Mouse (Mus musculus): ENCODE data around the gene Adam11. TPM values are rescaled to one million over a fixed set of nuclear protein-coding genes. Genes with fewer than 3 reads are reported as not detected.
"Not testable (repeated sequence)": the region's sequence is repeated elsewhere in the genome, so short reads cannot be mapped to it uniquely, and the experiment has no call there.

The Adam11 gene
- polyA plus RNA-seq (2015; fragmentation: Nextera tagmentation; extraction: Ambion mirVana): 32.2 and 34.9 TPM in 2 replicates

DNA sequence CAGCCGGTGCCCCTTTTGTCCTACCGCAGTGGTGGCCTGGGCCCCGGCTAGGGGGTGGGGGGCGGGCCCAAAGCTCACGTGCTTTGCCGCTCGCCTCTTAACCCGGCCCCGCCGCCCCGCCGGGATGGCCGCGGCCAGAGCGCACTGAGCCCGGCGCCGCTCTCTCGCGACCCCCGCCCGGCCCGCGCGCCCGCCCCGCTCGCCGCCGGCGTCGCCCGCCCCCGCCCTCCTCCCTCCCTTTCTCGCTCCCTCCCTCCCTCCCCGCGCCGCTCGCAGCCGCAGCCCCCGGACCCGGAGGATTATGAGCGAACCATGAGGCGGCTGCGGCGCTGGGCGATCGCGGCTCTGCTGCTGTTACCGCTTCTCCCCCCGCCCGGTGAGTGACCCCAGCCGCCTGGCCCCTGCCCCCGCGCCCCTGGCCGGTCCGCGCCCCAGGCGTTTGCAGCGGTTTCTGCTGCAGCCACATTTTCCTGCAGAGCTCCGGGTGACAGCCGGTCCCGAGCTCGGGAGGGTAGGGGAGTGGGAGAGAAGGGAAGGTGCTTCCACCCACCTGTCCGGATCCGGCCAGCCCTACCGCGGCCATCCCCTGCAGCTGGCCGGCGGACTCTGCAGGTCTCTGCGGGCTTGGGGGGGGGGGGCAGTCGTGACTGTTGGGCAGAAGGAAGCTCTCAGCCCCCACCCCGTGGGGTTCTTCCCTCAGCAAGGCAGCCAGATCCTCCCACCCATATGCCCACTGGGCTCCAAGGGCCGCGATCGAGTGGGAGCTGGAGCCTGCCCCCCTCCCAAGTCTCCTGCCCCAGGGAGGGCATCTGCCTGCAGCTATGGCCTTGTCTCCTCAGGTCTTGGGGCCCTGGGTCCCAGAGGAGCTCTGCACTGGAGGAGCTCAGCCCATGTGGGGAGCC, at the start of gene Adam11:
Gene Adam11, plus strand, starts transcription at position 131 of the 902 bp plus-strand sequence.
- H3K4me1 ChIP-seq (ENCODE audit: control insufficient read depth, insufficient read depth, low read length): peaks cover 13% of the 10 kb centered on the region
- ATAC-seq: peak; percentile 53
- H3K9me3 ChIP-seq (replicated peaks; ENCODE audit: control insufficient read depth, low read length, poor library complexity, severe bottlenecking): no peaks in the 10 kb centered on the region
- WGBS: under 1% methylated on average over 36 of the region's 76 CpGs
- H3K4me2 ChIP-seq (ENCODE audit: low read length): peak within 1 kb of the TSS; percentile 80
- no peaks in the 10 kb centered on the region for H3K27me3 ChIP-seq (ENCODE audit: control insufficient read depth, insufficient read depth, low read depth, low read length)
- no peaks in the 10 kb centered on the region for H3K36me3 ChIP-seq (ENCODE audit: control insufficient read depth, insufficient read depth, low read length)
- H3K9ac ChIP-seq (ENCODE audit: low read depth, low read length): peak within 1 kb of the TSS; percentile 85
- peak within 1 kb of the TSS; percentile 72 for H3K4me3 ChIP-seq (ENCODE audit: low read depth, low read length)
- peak within 1 kb of the TSS; percentile 69 for H3K27ac ChIP-seq (ENCODE audit: low read length)

DNA sequence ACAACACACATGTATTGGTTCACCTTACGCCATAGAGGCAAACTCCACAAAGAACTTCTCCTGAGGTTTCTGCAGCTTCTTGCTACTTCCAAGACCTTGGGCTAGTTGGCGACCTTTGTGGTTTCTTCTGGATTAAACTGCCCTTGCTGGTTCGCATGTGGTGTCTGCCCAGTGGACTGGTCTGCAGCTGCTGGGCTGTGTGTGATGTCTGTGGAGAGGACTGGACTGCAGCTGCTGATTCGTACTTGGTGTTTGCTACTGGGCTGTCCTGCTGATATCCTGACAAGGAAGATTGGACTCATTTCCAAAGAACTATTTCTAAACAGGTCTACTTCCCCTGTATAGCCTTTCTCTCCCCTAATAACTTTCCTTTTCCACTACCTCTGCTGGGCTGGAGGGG, 48.8 kb upstream of the Adam11 start:
- H3K36me3 ChIP-seq (ENCODE audit: control insufficient read depth, insufficient read depth, low read length): no peaks in the 10 kb centered on the region

DNA sequence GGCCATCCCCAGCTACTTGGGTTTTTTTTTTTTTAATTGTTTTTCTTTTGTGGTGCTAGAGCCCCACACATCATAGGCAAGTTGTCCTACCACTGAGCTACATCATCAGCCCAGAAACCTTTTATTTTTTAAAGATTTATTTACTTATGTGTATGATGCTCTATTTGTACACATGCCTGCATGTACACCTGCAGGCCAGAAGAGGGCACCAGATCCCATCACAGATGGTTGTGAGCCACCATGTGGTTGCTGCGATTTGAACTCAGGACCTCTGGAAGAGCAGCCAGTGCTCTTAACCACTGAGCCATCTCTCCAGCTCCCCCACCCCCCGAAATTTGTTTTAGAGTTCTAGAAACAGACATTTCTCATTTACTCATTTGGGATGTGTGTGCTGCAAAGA, 46.7 kb upstream of the Adam11 start:
- 86% methylated on average over 2 of the region's 2 CpGs for WGBS
- not testable (repeated sequence) for H3K27ac ChIP-seq (ENCODE audit: low read length); H3K27me3 ChIP-seq (ENCODE audit: control insufficient read depth, insufficient read depth, low read depth, low read length); H3K9me3 ChIP-seq (replicated peaks; ENCODE audit: control insufficient read depth, low read length, poor library complexity, severe bottlenecking); H3K36me3 ChIP-seq (ENCODE audit: control insufficient read depth, insufficient read depth, low read length); H3K4me1 ChIP-seq (ENCODE audit: control insufficient read depth, insufficient read depth, low read length); H3K4me2 ChIP-seq (ENCODE audit: low read length); H3K9ac ChIP-seq (ENCODE audit: low read depth, low read length); ATAC-seq; H3K4me3 ChIP-seq (ENCODE audit: low read depth, low read length)

More for the DNA sequence above, 48.8 kb upstream of the Adam11 start:
- no peak for ATAC-seq
- Histone ChIP-seq H3K4me3 (ENCODE audit: low read depth, low read length) (no peak overlapping the region), H3K4me2 (ENCODE audit: low read length) (no peak overlapping the region), H3K9ac (ENCODE audit: low read depth, low read length) (no peak overlapping the region), H3K27ac (ENCODE audit: low read length) (no peak overlapping the region), H3K27me3 (ENCODE audit: control insufficient read depth, insufficient read depth, low read depth, low read length) (no peaks in the 10 kb centered on the region), H3K9me3 (replicated peaks; ENCODE audit: control insufficient read depth, low read length, poor library complexity, severe bottlenecking) (0 out of 2 replicates have a peak, but pooled peaks cover 3% of the 10 kb centered on the region), H3K4me1 (ENCODE audit: control insufficient read depth, insufficient read depth, low read length) (no peaks in the 10 kb centered on the region)
- WGBS: 97% methylated on average over 4 of the region's 4 CpGs

DNA sequence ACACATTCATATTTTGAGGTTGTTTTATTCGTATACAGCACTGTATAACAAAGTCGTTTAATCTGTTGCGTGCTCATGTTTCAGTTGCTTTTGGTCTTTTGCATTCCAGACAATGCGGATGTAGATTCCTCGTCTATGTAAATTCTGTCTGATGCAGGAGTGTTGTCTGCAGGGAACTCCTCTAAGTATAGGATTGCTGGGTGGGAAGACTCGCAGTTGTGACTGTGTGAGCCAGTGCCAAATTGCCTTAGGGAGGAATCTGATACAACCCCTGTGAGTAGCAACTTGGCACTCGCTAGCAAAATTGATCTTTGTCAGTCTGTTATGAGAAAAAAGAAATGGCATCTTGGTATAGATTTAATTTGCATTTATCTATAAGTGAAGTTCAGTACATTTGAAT, 45.1 kb upstream of the Adam11 start:
- 0 out of 2 replicates have a peak, but pooled peaks cover 4% of the 10 kb centered on the region for H3K9me3 ChIP-seq (replicated peaks; ENCODE audit: control insufficient read depth, low read length, poor library complexity, severe bottlenecking)
- WGBS: 81% methylated on average over 7 of the region's 7 CpGs
- H3K27ac ChIP-seq (ENCODE audit: low read length): no peak overlapping the region
- H3K4me1 ChIP-seq (ENCODE audit: control insufficient read depth, insufficient read depth, low read length): no peaks in the 10 kb centered on the region
- H3K36me3 ChIP-seq (ENCODE audit: control insufficient read depth, insufficient read depth, low read length): no peaks in the 10 kb centered on the region
- no peaks in the 10 kb centered on the region for H3K27me3 ChIP-seq (ENCODE audit: control insufficient read depth, insufficient read depth, low read depth, low read length)
- H3K9ac ChIP-seq (ENCODE audit: low read depth, low read length): no peak overlapping the region
- H3K4me3 ChIP-seq (ENCODE audit: low read depth, low read length): no peak overlapping the region
- no peak overlapping the region for H3K4me2 ChIP-seq (ENCODE audit: low read length)
- no peak for ATAC-seq

DNA sequence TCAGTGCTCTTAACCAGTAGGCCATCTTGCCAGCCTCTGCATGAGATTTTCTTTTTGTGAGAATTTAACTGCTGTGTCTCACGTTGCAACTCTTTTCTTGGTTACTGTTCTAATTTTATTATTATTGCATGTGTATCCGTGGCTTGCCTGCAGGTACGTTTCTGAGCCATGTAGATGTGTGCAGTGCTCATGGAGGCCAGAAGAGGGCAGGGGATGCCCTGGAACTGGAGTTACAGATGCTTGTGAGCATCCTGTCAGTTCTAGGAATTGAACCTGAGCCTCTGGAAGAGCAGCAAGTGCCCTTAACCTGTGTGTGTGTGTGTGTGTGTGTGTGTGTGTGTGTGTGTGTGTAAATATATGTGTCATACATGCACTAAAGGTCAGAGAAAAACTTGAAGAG, 35.7 kb upstream of the Adam11 start:
- Histone ChIP-seq H3K4me3 (ENCODE audit: low read depth, low read length) (no peak overlapping the region), H3K4me1 (ENCODE audit: control insufficient read depth, insufficient read depth, low read length) (no peaks in the 10 kb centered on the region), H3K9me3 (replicated peaks; ENCODE audit: control insufficient read depth, low read length, poor library complexity, severe bottlenecking) (no peaks in the 10 kb centered on the region), H3K4me2 (ENCODE audit: low read length) (no peak overlapping the region), H3K27ac (ENCODE audit: low read length) (no peak overlapping the region), H3K36me3 (ENCODE audit: control insufficient read depth, insufficient read depth, low read length) (no peaks in the 10 kb centered on the region), H3K27me3 (ENCODE audit: control insufficient read depth, insufficient read depth, low read depth, low read length) (no peaks in the 10 kb centered on the region), H3K9ac (ENCODE audit: low read depth, low read length) (no peak overlapping the region)
- WGBS: 40% methylated on average over 3 of the region's 3 CpGs
- ATAC-seq: no peak

DNA sequence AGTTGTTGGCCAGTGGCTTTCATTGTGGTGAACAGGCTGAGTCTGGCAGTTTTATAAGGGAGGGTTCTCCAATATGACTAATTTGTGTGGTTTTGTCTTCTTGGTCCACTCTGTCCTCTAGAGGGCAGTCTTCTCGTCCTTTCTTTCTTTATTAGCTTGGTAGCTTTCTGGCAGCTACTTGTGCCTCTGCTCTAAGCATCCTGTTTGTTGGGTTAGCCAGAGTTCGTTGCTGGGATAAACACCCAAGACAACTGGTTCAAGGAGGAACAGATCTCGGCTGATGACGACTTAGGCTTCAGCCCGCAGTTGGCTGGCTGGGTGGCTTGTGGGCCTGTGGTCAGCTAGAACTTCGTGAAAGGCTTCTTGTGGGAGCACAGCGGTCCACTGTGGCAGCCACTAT, 32.6 kb upstream of the Adam11 start:
- ATAC-seq: no peak
- Histone ChIP-seq H3K4me2 (ENCODE audit: low read length) (no peak overlapping the region), H3K36me3 (ENCODE audit: control insufficient read depth, insufficient read depth, low read length) (no peaks in the 10 kb centered on the region), H3K4me1 (ENCODE audit: control insufficient read depth, insufficient read depth, low read length) (no peaks in the 10 kb centered on the region), H3K27me3 (ENCODE audit: control insufficient read depth, insufficient read depth, low read depth, low read length) (no peaks in the 10 kb centered on the region), H3K4me3 (ENCODE audit: low read depth, low read length) (no peak overlapping the region), H3K9ac (ENCODE audit: low read depth, low read length) (no peak overlapping the region), H3K9me3 (replicated peaks; ENCODE audit: control insufficient read depth, low read length, poor library complexity, severe bottlenecking) (no peaks in the 10 kb centered on the region), H3K27ac (ENCODE audit: low read length) (no peak overlapping the region)
- WGBS: 38% methylated on average over 7 of the region's 7 CpGs

DNA sequence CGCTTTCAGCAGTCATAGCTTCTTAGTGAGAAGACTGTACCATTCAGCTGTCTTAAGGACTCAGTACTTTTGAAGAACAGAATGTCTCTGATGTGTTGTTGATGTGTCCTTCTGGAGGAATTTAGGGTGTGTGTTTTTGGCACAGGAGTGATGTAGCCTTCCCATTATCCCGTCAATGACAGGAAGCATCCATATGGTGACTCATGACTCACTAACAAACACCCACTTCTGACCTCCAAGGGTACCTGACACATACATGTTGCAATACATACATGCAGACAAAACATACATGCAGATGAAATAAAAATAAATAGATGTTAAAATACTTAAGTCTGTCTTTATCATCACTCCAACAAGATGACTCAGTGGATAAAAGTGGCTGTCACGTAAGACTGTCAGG, 31.4 kb upstream of the Adam11 start:
- Histone ChIP-seq H3K9me3 (replicated peaks; ENCODE audit: control insufficient read depth, low read length, poor library complexity, severe bottlenecking) (no peaks in the 10 kb centered on the region), H3K9ac (ENCODE audit: low read depth, low read length) (no peak overlapping the region), H3K27me3 (ENCODE audit: control insufficient read depth, insufficient read depth, low read depth, low read length) (no peaks in the 10 kb centered on the region), H3K4me3 (ENCODE audit: low read depth, low read length) (no peak overlapping the region), H3K36me3 (ENCODE audit: control insufficient read depth, insufficient read depth, low read length) (no peaks in the 10 kb centered on the region), H3K4me2 (ENCODE audit: low read length) (no peak overlapping the region), H3K4me1 (ENCODE audit: control insufficient read depth, insufficient read depth, low read length) (no peaks in the 10 kb centered on the region), H3K27ac (ENCODE audit: low read length) (no peak overlapping the region)
- WGBS: 85% methylated on average over 3 of the region's 3 CpGs
- ATAC-seq: no peak

DNA sequence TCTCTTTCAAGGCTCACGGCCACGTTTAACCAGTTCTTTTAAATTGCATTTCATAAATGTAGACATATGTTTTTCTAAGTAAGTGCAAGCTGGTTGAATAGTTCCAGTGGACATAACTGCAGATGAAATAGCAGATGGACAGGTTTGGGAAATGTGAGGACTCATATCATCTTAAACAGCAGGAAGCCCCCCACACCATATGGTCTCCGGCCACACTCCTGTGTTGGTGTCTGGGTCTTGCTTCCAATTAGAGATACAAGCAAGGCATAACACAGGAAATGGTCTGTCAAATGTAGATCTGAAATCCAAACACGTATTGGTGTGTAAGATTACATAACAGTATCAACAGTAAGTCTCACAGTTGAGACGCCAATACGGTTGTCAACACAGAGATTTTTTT, 29.9 kb upstream of the Adam11 start:
- Histone ChIP-seq H3K27ac (ENCODE audit: low read length) (no peak overlapping the region), H3K4me1 (ENCODE audit: control insufficient read depth, insufficient read depth, low read length) (no peaks in the 10 kb centered on the region), H3K9ac (ENCODE audit: low read depth, low read length) (no peak overlapping the region), H3K4me3 (ENCODE audit: low read depth, low read length) (no peak overlapping the region), H3K4me2 (ENCODE audit: low read length) (no peak overlapping the region), H3K27me3 (ENCODE audit: control insufficient read depth, insufficient read depth, low read depth, low read length) (no peaks in the 10 kb centered on the region), H3K36me3 (ENCODE audit: control insufficient read depth, insufficient read depth, low read length) (no peaks in the 10 kb centered on the region), H3K9me3 (replicated peaks; ENCODE audit: control insufficient read depth, low read length, poor library complexity, severe bottlenecking) (no peaks in the 10 kb centered on the region)
- 88% methylated on average over 6 of the region's 6 CpGs for WGBS
- ATAC-seq: no peak

DNA sequence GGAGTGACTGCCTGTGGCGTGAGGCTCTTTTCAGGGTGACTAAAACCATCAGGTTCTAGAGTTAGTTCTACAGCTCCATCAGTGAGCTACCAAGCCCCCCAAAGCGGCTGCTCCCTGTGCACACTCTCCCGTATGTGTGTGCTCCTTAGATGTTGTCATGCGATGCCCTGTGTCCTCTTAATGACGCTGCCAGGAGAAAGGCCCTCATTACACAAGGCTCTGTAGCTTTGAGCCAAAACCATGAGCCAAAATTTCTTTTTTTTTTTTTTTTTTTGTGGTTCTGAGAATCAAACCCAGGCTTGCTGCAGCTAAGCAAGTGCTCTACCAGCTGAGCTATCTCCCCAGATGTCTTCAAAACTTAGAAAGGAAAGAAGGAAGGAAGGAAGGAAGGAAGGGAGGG, 28.1 kb upstream of the Adam11 start:
- Histone ChIP-seq H3K27me3 (ENCODE audit: control insufficient read depth, insufficient read depth, low read depth, low read length) (no peaks in the 10 kb centered on the region), H3K27ac (ENCODE audit: low read length) (no peak overlapping the region), H3K4me3 (ENCODE audit: low read depth, low read length) (no peak overlapping the region), H3K9me3 (replicated peaks; ENCODE audit: control insufficient read depth, low read length, poor library complexity, severe bottlenecking) (no peaks in the 10 kb centered on the region), H3K36me3 (ENCODE audit: control insufficient read depth, insufficient read depth, low read length) (no peaks in the 10 kb centered on the region), H3K4me1 (ENCODE audit: control insufficient read depth, insufficient read depth, low read length) (no peaks in the 10 kb centered on the region), H3K9ac (ENCODE audit: low read depth, low read length) (no peak overlapping the region), H3K4me2 (ENCODE audit: low read length) (no peak overlapping the region)
- 76% methylated on average over 5 of the region's 5 CpGs for WGBS
- ATAC-seq: no peak

All from midbrain, embryonic 16.5 days (tissue).